Mouse (Mus musculus): ENCODE data around the gene Rnf141. TPM values are rescaled to one million over a fixed set of nuclear protein-coding genes. Genes with fewer than 3 reads are reported as not detected.

Rnf141 gene
- polyA plus RNA-seq, 1 experiment from 2014 or later: 27.1 TPM

GRCm38 (mm10) chr7:110809585-110810557 lies 34.4 kb downstream of the Rnf141 start:
- Histone ChIP-seq H3K27me3 (ENCODE audit: control insufficient read depth, insufficient read depth, low read length) (no peaks in the 10 kb centered on the region), H3K4me2 (replicated peaks; ENCODE audit: low read depth, low read length) (no peak overlapping the region), H3K4me1 (ENCODE audit: control insufficient read depth, insufficient read depth, low read length) (no peaks in the 10 kb centered on the region), H3K27ac (ENCODE audit: low read depth, low read length) (no peak overlapping the region), H3K9ac (ENCODE audit: low read depth, low read length) (no peak overlapping the region), H3K4me3 (ENCODE audit: low read length) (no peak overlapping the region), H3K9me3 (ENCODE audit: control insufficient read depth, low read length) (no peaks in the 10 kb centered on the region), H3K36me3 (ENCODE audit: control insufficient read depth, insufficient read depth, low read length) (peaks cover 12% of the 10 kb centered on the region; the same call in 1 of the 2 replicates)
- ATAC-seq (ENCODE audit: low FRiP score, low TSS enrichment): no peak
- WGBS: 87% methylated on average over 18 of the region's 18 CpGs

- Histone ChIP-seq H3K27me3 (ENCODE audit: control insufficient read depth, insufficient read depth, low read length) (no peaks in the 10 kb centered on the region), H3K9ac (ENCODE audit: low read depth, low read length) (no peak overlapping the region), H3K36me3 (ENCODE audit: control insufficient read depth, insufficient read depth, low read length) (peaks cover 12% of the 10 kb centered on the region; the same call in 1 of the 2 replicates), H3K4me2 (replicated peaks; ENCODE audit: low read depth, low read length) (no peak overlapping the region), H3K4me1 (ENCODE audit: control insufficient read depth, insufficient read depth, low read length) (no peaks in the 10 kb centered on the region), H3K27ac (ENCODE audit: low read depth, low read length) (no peak overlapping the region), H3K4me3 (ENCODE audit: low read length) (no peak overlapping the region), H3K9me3 (ENCODE audit: control insufficient read depth, low read length) (no peaks in the 10 kb centered on the region)
- WGBS: 48% methylated on average over 3 of the region's 3 CpGs
- ATAC-seq (ENCODE audit: low FRiP score, low TSS enrichment): no peak
These were observed 35.3 kb downstream of the Rnf141 start for GRCm38 (mm10) chr7:110808962-110809361.

- no peaks in the 10 kb centered on the region for H3K4me1 ChIP-seq (ENCODE audit: control insufficient read depth, insufficient read depth, low read length)
- no peak overlapping the region for H3K4me2 ChIP-seq (replicated peaks; ENCODE audit: low read depth, low read length)
- H3K9me3 ChIP-seq (ENCODE audit: control insufficient read depth, low read length): no peaks in the 10 kb centered on the region
- WGBS: 92% methylated on average over 13 of the region's 13 CpGs
- peaks cover 5% of the 10 kb centered on the region; the same call in 1 of the 2 replicates for H3K36me3 ChIP-seq (ENCODE audit: control insufficient read depth, insufficient read depth, low read length)
- no peak overlapping the region for H3K27ac ChIP-seq (ENCODE audit: low read depth, low read length)
- no peak for ATAC-seq (ENCODE audit: low FRiP score, low TSS enrichment)
- H3K9ac ChIP-seq (ENCODE audit: low read depth, low read length): no peak overlapping the region
- H3K27me3 ChIP-seq (ENCODE audit: control insufficient read depth, insufficient read depth, low read length): no peaks in the 10 kb centered on the region
- H3K4me3 ChIP-seq (ENCODE audit: low read length): no peak overlapping the region
These were observed 36.7 kb downstream of the Rnf141 start for GRCm38 (mm10) chr7:110807460-110808030.

- no peak overlapping the region for H3K27ac ChIP-seq (ENCODE audit: low read depth, low read length)
- no peaks in the 10 kb centered on the region for H3K4me1 ChIP-seq (ENCODE audit: control insufficient read depth, insufficient read depth, low read length)
- H3K9me3 ChIP-seq (ENCODE audit: control insufficient read depth, low read length): no peaks in the 10 kb centered on the region
- 79% methylated on average over 3 of the region's 3 CpGs for WGBS
- H3K9ac ChIP-seq (ENCODE audit: low read depth, low read length): no peak overlapping the region
- no peak overlapping the region for H3K4me2 ChIP-seq (replicated peaks; ENCODE audit: low read depth, low read length)
- no peaks in the 10 kb centered on the region for H3K36me3 ChIP-seq (ENCODE audit: control insufficient read depth, insufficient read depth, low read length)
- ATAC-seq (ENCODE audit: low FRiP score, low TSS enrichment): no peak
- no peak overlapping the region for H3K4me3 ChIP-seq (ENCODE audit: low read length)
- no peaks in the 10 kb centered on the region for H3K27me3 ChIP-seq (ENCODE audit: control insufficient read depth, insufficient read depth, low read length)
These were observed 40.0 kb downstream of the Rnf141 start for GRCm38 (mm10) chr7:110804266-110804665.

- Histone ChIP-seq H3K4me1 (ENCODE audit: control insufficient read depth, insufficient read depth, low read length) (peaks cover 1% of the 10 kb centered on the region; the same call in 1 of the 2 replicates), H3K4me3 (ENCODE audit: low read length) (no peak overlapping the region), H3K27ac (ENCODE audit: low read depth, low read length) (no peak overlapping the region), H3K9me3 (ENCODE audit: control insufficient read depth, low read length) (no peaks in the 10 kb centered on the region), H3K4me2 (replicated peaks; ENCODE audit: low read depth, low read length) (no peak overlapping the region), H3K36me3 (ENCODE audit: control insufficient read depth, insufficient read depth, low read length) (no peaks in the 10 kb centered on the region), H3K27me3 (ENCODE audit: control insufficient read depth, insufficient read depth, low read length) (no peaks in the 10 kb centered on the region), H3K9ac (ENCODE audit: low read depth, low read length) (no peak overlapping the region)
- 91% methylated on average over 10 of the region's 10 CpGs for WGBS
- no peak for ATAC-seq (ENCODE audit: low FRiP score, low TSS enrichment)
These were observed 41.1 kb downstream of the Rnf141 start for GRCm38 (mm10) chr7:110803131-110803530.

GRCm38 (mm10) chr7:110801028-110801427 lies 43.2 kb downstream of the Rnf141 start:
- no peak overlapping the region for H3K9ac ChIP-seq (ENCODE audit: low read depth, low read length)
- no peak for ATAC-seq (ENCODE audit: low FRiP score, low TSS enrichment)
- whole genome bisulfite sequencing: 2% methylated on average over 4 of the region's 4 CpGs
- no peak overlapping the region for H3K4me3 ChIP-seq (ENCODE audit: low read length)
- H3K36me3 ChIP-seq (ENCODE audit: control insufficient read depth, insufficient read depth, low read length): no peaks in the 10 kb centered on the region
- no peaks in the 10 kb centered on the region for H3K27me3 ChIP-seq (ENCODE audit: control insufficient read depth, insufficient read depth, low read length)
- no peak overlapping the region for H3K27ac ChIP-seq (ENCODE audit: low read depth, low read length)
- H3K4me1 ChIP-seq (ENCODE audit: control insufficient read depth, insufficient read depth, low read length): peaks cover 13% of the 10 kb centered on the region; the same call in 1 of the 2 replicates
- H3K9me3 ChIP-seq (ENCODE audit: control insufficient read depth, low read length): no peaks in the 10 kb centered on the region
- H3K4me2 ChIP-seq (replicated peaks; ENCODE audit: low read depth, low read length): no peak overlapping the region

- Histone ChIP-seq H3K27me3 (ENCODE audit: control insufficient read depth, insufficient read depth, low read length) (no peaks in the 10 kb centered on the region), H3K27ac (ENCODE audit: low read depth, low read length) (no peak overlapping the region; the same call in 1 of the 2 replicates), H3K9ac (ENCODE audit: low read depth, low read length) (no peak overlapping the region), H3K4me2 (replicated peaks; ENCODE audit: low read depth, low read length) (no peak overlapping the region), H3K4me3 (ENCODE audit: low read length) (no peak overlapping the region), H3K9me3 (ENCODE audit: control insufficient read depth, low read length) (no peaks in the 10 kb centered on the region), H3K4me1 (ENCODE audit: control insufficient read depth, insufficient read depth, low read length) (peaks cover 13% of the 10 kb centered on the region), H3K36me3 (ENCODE audit: control insufficient read depth, insufficient read depth, low read length) (no peaks in the 10 kb centered on the region)
- 55% methylated on average over 11 of the region's 11 CpGs for WGBS
- peak; percentile 33; the same call in 1 of the 2 replicates for ATAC-seq (ENCODE audit: low FRiP score, low TSS enrichment)
These were observed 46.4 kb downstream of the Rnf141 start for GRCm38 (mm10) chr7:110797722-110798409.

GRCm38 (mm10) chr7:110796367-110797051 lies 47.7 kb downstream of the Rnf141 start:
- no peak overlapping the region for H3K27ac ChIP-seq (ENCODE audit: low read depth, low read length)
- no peaks in the 10 kb centered on the region for H3K27me3 ChIP-seq (ENCODE audit: control insufficient read depth, insufficient read depth, low read length)
- H3K4me1 ChIP-seq (ENCODE audit: control insufficient read depth, insufficient read depth, low read length): peaks cover 13% of the 10 kb centered on the region
- no peak for ATAC-seq (ENCODE audit: low FRiP score, low TSS enrichment)
- no peak overlapping the region for H3K4me3 ChIP-seq (ENCODE audit: low read length)
- H3K9ac ChIP-seq (ENCODE audit: low read depth, low read length): no peak overlapping the region
- H3K36me3 ChIP-seq (ENCODE audit: control insufficient read depth, insufficient read depth, low read length): no peaks in the 10 kb centered on the region
- H3K4me2 ChIP-seq (replicated peaks; ENCODE audit: low read depth, low read length): no peak overlapping the region
- H3K9me3 ChIP-seq (ENCODE audit: control insufficient read depth, low read length): no peaks in the 10 kb centered on the region
- WGBS: 70% methylated on average over 12 of the region's 12 CpGs
